Mouse (Mus musculus) hematopoietic stem cell, adult 5-6 weeks (primary cell): Measurements from ENCODE around the gene Swt1. TPM values are rescaled to one million over a fixed set of nuclear protein-coding genes. Genes with fewer than 3 reads are reported as not detected.
"Not testable (repeated sequence)": the region's sequence is repeated elsewhere in the genome, so short reads cannot be mapped to it uniquely, and the experiment has no call there.

Experiments
- ATAC-seq, 2 experiments: fragments of 125-278 bp in 1 of 2; replicated peaks in 1 of 2; 2 replicates each; pipeline ENCODE4 v1.8.0; 2016 to 2017; ENCODE audit warnings: inconsistent platforms in 2 of 2, mild to moderate bottlenecking in 2 of 2, moderate number of reproducible peaks in 2 of 2, low read depth in 1 of 2, moderate TSS enrichment in 1 of 2; ENCODE audit not compliant: low FRiP score in 2 of 2, poor library complexity in 2 of 2, severe bottlenecking in 2 of 2, insufficient read depth in 1 of 2, low TSS enrichment in 1 of 2
- total RNA-seq: library from RNA; stranded (forward); fragments of 172-1452, 232-1000 nt; gene quantifications from 2 replicates; pipeline ENCODE4 v1.2.3, GENCODE M21; 2017

Swt1 gene
- total RNA-seq: 32.6 and 34.1 TPM in 2 replicates

DNA sequence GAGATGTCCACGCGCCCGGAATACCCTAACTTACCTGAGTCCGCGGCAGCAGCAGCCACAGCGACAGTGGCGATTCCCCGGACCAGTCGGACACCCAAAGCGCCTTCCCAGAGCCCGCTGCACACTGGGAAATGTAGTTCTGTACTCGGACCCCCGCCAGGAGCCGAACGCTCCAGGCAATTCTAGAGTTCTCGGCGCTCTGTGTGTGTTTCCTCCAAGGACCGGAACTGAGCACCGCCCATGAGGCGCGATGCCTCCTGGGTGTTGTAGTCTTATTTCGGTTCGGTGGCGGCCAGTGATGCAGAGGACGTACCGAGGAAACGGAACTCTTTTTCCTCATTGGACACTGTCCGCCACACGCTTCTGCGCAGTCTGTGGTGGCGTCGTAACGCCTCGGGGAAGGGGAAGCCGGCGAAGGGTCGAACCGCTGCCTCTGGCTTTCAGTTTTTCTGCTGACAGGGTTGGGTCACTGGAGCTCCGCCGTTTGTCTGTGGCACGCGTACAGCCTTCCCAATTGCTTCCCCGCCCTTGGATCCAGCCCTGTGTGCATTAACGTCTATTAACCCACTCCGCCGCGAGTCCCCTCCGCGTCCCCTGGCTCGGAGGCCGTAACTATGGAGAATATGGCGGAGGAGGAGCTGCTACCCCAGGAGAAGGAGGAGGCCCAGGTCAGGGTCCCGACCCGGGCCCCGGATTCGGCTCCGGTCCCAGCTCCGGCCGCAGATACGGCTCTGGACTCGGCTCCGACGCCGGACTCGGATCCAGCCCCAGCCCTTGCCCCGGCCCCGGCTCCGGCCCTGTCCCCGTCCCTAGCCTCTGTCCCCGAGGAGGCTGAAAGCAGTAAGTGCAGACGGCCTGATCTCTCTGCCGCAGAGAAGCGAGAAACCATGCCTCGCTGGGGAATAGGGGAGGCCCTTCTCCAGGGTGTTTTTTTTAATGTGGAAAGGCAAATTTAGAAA, at the start of gene Swt1, which contains the start of gene Trmt1l:
TSS of gene Swt1 (minus strand) at position 193 of the 959 bp plus-strand sequence.
TSS of gene Trmt1l (plus strand) at position 280 of the 959 bp plus-strand sequence.
- peak; percentile 98 for ATAC-seq

DNA sequence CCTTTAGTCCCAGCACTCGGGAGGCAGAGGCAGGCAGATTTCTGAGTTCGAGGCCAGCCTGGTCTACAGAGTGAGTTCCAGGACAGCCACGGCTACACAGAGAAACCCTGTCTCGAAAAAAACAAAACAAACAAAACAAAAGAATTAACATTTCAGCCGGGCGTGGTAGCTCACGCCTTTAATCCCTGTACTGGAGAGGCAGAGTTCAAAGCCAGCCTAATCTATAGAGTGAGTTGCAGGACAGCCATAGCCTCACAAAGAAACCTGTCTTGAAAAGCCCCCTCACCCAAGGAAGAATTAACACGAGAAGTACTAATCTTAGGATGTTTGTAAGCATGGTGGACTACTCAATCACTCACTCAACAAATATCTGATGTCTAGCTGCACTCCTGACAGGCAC, 44.1 kb upstream of the Swt1 start:
- not testable (repeated sequence) for ATAC-seq

DNA sequence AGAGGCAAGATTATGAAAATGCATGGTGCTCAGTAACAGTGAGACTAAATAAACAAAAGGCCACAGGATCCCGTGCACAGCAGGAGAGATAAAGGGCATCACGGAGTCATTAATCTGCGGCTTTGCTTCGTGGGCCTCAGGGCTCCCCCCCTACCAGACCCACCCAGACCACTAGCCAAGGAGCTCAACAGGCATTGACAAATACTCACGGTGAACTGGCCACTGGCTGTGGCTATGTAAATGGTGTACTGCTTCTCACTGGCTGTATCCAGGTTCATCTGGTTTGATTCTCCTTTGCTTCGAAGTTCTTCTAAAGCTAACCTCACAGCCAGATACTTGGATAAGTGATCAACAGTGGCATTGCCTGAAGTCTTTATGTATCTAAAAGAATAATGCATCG, 43.2 kb upstream of the Swt1 start:
- ATAC-seq: no peak

DNA sequence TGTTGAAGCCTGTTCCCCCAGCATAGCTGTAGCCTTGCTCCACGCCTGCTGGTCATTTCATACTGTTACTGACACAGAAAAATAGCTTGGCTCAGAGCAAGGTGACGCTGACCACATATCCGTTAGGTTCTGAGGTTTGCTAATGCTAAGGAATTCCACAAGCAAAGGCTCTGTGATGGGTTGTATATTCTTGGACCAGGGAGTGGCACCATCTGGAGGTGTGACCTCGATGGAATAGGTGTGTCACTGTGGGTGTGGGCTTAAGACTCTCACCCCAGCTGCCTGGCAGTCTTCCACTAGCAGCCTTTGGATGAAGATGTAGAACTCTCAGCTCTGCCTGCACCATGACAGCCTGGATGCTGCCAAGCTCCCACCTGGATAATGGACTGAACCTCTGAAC, 38.3 kb upstream of the Swt1 start:
- ATAC-seq: no peak

DNA sequence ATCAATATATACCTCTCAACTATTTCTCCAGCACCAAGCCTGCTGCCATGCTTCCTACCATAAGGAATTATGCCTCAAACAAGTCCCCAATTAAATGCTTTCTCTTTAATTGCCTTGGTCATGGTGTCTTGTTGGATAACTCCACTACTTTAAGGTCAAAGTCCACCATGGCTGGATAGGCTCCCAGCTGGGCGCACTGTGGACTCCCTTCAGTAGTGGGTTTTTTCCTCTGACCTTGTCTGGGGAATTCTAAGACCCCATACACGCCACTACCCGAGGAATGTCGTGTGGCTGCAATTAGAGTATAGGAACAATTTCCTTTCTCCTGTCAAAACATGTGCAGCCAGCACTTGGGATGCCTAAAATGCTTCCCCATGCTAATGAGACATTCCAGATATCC, 36.7 kb upstream of the Swt1 start:
- ATAC-seq: no peak

DNA sequence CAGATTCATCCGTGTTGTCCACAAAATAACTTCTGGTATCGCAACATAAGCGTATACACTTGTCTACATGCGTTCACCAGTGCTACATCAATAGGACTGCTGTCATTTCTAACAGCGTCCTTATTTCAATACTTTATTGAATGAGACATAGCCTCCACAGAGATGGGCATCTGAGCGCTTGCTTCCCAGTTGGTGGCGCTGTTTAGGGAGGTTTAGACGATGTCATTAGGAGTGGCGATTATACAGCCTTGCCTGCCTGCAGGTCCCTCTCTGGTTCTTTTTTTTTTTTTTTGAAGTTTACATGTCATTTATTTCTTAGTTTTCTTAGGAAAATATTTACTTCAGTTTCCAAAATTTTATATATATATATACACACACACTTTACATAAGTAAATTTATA, 33.0 kb upstream of the Swt1 start:
- no peak for ATAC-seq

DNA sequence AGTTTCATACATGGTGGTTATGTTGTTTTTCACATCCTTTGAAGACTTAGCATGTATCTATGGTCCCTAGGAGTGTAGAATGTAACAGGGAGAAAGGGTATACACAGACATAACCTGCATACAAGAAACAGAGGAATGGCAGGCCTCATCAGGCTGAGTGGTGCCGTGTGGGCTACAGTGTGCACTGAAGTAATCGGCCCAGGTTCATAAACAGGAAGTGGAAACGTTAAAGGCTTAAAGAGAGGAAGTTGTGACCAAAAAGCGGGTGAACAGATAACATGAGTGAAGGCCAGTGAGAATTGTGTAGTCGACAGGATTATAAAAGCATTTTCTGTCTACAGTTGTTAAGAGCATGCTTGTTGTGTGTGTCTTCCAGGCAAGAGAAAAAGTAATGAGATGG, 28.8 kb upstream of the Swt1 start:
- peak; percentile 73 to 92 for ATAC-seq

DNA sequence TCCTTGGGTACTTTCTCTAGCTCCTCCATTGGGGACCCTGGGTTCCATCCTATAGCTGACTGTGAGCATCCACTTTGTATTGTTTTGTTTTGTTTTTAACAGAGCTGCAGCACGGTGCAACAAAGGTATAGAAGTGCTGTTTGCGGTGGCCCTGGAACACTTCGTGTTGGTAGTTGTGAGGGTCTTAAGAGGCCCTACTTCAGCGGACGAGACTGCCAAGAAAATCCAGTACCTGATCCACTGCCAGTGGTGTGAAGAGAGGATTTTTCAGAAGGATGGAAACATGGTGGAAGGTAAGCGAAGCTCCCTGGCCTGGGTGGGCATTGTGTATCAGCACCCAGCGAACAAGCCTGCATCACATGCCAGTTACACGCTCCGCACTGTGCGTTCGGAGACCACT, 23.7 kb upstream of the Swt1 start:
- no peak for ATAC-seq

DNA sequence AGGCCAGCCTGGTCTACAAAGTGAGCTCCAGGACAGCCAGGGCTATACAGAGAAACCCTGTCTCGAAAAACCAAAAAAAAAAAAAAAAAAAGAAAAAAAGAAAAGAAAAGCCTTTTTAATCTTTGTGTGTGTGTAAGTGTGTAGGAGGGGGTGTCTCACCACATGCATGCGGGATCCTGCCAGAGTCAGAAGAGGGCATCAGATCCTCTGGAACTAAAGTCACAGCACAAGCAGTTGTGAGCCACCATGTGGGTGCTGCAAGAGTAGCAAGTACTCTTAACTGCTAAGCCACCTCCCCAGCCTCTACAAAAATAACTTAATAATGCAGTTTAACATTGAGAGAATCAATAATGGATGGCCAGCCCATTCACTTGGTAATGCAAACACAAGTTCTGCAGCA, 22.6 kb upstream of the Swt1 start:
- no peak for ATAC-seq

DNA sequence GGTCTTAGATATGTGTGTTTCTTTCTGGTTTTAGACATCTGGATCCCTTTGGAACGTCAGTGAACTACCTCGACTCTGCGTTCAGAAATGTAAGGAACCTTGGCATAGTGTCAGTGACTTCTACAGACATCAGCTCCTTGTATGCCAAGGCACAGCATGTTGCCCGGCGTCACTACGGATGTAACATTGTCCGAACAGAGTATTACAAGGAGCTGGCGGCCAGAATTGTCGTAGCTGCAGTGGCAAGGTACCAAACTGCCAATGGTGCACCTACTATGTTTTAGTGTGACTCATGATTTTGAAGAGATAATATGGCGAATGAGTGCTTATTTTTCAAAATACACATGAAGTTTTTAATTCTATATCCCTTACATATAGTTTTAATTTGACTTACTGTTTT, 21.6 kb upstream of the Swt1 start:
- ATAC-seq: no peak

DNA sequence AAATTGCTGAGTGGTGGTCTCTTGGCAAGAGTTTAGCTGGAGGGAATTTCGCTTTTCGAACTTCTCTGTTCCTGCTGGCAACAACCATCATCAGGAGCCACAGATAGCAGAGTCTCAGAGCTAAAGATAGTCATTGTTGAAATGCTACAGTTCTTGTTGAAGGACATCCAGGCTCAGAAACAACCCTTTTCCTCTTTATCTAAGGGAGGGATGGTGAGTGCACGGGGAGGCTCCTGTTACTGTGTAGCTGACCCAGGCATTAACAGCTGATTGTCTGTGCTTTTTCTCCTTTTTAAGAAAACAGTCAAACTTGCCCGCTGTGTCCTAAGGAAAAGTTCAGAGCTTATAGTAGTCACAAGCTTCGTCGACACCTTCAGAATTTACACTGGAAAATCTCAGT, 7.2 kb upstream of the Swt1 start:
- ATAC-seq: no peak

DNA sequence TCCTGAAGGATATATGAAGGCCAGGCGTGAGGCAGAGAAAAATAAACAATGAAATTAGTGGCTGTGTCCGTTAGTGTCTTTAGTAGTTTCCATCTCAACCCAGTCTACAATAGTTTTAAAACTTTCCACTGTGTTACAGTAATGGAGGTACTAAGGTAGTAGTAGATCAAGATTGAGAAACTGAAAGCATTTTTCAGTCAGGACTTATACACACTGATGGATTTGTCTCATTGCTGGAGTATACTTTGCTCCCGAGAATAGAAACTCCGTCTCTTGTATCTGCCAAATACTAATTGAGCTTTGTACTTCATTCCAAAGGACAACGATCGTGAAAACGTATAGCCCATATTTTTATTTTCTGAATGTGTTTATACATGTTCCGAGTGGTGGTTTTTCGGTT, 1.1 kb upstream of the Swt1 start:
- no peak for ATAC-seq

DNA sequence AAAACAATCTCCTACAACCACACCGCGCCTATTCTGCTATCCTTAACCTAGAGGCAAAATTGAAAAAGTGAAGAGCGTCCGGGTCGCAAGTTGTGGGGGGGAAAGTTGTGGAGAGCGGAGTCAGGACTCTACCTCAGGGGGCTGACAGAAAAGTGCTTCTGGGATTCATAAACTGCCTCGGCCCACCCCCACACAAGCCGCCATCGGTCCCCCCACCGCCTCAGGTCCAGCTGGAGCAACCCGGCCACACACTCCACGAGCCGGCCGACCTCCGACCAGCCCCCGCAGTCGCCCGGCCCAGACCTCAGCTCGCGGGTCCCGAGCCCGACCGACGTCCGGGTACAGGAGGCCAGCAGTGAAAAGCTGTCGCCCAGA, 380 bp downstream of the Swt1 start:
- peak in 1 of 2 experiments; percentile 47; a peak in 2 of 4 replicates for ATAC-seq

DNA sequence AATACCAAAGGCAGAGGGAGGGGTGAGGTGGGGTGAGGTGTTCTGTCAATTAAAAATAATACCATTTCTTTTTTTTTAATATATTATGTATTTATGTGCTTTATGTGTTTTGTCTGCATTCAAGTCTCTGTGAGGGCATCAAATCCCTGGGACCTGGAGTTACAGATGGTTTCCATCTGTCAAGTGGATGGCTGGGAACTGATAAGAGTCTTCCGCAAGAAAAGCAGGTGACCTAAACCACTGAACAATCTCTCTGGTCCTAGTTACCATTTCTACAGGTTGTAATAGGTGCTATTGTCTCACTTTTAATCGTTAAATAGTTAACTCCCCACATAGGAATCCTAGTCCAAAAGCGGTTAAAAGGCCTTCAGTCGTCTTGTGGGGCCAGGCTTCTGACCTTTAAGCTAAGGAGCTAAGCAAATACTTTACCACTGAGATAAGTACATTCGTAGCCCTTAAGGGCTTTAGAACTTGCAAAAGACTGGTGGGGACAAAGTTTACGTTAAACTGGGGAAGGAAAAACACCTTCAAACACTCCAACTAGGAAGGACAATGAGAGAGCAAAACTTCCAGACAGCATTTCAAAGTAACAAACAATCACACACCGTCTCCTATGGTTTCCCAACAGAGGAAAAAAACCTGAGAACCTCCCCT, 1.2 kb downstream of the Swt1 start:
- ATAC-seq: no peak

DNA sequence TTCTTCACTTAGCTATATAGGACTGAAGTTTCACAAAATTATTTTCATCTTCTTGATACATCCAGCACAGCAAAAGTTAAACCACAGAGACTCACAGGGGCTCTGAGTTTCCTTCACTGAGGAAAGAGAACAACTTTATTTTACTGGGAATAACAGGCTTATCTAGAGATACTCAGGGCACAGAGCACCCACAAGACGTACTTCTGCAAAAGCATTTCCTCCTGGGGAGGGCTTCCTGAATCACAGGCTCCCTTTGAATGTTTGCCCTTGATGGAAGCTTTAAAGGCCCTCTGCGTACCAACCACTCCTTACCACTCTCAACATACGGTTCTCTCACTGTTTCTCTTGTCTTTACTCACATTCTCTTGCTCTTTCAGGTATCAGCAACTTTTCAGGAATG, 6.1 kb downstream of the Swt1 start:
- peak; percentile 69 to 85 for ATAC-seq

DNA sequence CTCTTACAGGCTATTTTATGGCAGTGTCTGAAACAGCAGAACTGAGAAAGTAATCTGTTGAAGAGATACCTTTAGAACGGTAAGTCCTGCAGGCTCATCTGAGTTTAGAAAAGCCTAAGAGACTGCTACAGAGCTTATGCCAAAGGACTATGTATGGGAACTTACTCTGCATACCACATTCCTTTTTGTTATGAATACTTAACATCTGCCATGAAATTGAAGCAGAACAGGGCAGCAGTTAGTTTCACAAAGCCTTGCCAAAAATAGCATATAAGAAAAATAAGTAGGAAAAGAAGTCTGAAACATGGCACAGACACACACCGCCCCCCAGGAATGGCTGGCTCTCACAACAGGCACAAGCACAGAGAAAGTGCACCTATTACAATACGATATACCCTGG, 18.4 kb downstream of the Swt1 start:
- ATAC-seq: no peak

DNA sequence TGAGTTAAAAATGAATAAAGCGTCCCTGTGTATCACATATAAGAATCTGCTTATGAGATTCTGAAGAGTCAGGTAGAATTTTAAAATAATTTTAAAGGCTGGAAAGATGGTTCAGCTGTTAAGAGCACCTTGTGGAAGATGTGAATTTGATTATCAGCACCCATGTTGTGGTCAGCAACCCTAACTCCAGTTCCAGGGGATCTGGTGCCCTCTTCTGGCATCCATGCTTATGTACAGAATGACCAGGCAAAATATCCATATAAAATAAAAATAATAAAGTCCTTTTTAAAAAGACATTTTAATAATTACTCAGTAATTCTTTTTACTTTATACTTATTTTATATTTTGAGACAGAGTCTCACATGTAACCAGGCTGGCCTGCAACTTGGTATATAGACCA, 38.2 kb downstream of the Swt1 start:
- ATAC-seq: no peak

DNA sequence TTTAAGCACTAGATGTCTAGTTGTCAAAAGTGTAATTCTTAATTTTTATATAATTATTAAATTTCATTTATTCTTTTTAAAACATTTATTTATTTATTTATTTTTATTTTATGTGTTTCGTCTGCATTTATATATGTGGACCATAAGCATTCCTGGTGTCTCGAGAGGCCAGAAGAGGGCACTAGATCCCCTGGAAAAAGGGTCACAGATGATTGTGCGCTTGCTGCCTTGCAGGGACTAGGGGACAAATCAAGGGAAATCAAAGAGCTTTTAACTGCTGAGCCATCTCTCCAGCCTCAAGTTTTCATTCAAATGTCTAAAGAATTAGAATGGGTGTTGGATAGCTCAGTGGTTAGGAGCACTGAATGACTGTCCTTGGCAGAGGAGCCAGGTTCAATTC, 50.9 kb downstream of the Swt1 start:
- ATAC-seq: no peak

DNA sequence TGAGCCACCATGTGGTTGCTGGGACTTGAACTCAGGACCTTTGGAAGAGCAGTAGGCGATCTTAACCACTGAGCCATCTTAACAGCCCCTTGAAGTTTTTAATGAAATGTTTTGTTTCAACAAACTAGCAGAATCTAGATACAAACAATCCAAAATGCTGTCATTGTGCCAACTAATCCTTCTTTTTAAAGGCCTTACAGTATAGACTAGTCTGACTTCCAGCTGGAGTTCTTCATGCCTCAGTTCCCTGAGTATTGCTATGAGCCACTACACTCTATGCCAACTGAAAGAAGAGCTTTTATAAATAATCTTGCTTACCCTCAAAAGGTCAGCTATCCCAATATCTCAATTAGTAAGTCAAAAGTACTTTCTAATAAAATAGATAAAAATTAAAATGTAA, 55.4 kb downstream of the Swt1 start:
- no peak for ATAC-seq
